24 mouse cellular contexts compared by ENCODE assay signal in genomic region chr10:83511304-83511703, GRCm38 (mm10). TPM values are rescaled to one million over a fixed set of nuclear protein-coding genes. Genes with fewer than 3 reads are reported as not detected.
DNase-seq lines count a peak whose midpoint lies in the region; ATAC-seq and TF ChIP-seq lines count a peak whose summit lies in the region.
"Had no signal": no experiment of that assay in that cellular context is flagged by ENCODE, and none has a peak within 500 bp of the region (broad histone marks: within the 10 kb centered on the region; RNA-seq: fewer than 3 reads in every experiment).

No protein-coding gene starts in this region.

- H3K9me3 ChIP-seq in MEL (replicated peaks; ENCODE audit: insufficient read depth, low read length), result no peaks in the 10 kb centered on the region
- H3K9me3 ChIP-seq: embryonic facial prominence, embryonic 10.5 days; embryonic facial prominence, embryonic 12.5 days; forebrain, embryonic 13.5 days; forebrain, embryonic 15.5 days; G1E had no signal

- 0 out of 2 replicates have a peak, but pooled peaks have one; percentile 20 for ATAC-seq in granulocyte monocyte progenitor cell, adult 5-6 weeks (replicated peaks; ENCODE audit: poor library complexity, severe bottlenecking)
- ATAC-seq: activated CD4-positive, CD25-positive, alpha-beta regulatory T cell, adult 4 months; CD4-positive, CD25-positive, alpha-beta regulatory T cell, adult 4 months; forebrain, embryonic 13.5 days; forebrain, embryonic 15.5 days; forebrain, postnatal 0 days; Patski had no signal

- intact Hi-C loops in gastrocnemius, postnatal 14 days (cut with DNase I; ENCODE audit: low total_unique reads), result no loop called here

- DNase-seq in MEL (ENCODE audit: low read depth, low spot score), result peak; percentile 73
- DNase-seq in gastrocnemius, postnatal 14 days, result no peak
- DNase-seq in right cerebral cortex, postnatal 10 days (ENCODE audit: low spot score in 2 of 2), result no peak
- no peak for DNase-seq in urinary bladder, postnatal 14 days (ENCODE audit: low spot score)
- DNase-seq: adrenal gland, adult 8-10 months; adrenal gland, postnatal 14 days; adrenal gland, postnatal 36 days; B cell, adult 2 months; cerebellum, adult 11-12 months; cerebellum, adult 2 months; cerebellum, adult 9-10 months; cerebellum, postnatal 10 days; cerebellum, postnatal 25 days; forebrain, postnatal 0 days had no signal

- H3K36me3 ChIP-seq in MEL (ENCODE audit: control insufficient read depth in 1 of 2, insufficient read depth in 2 of 2, low read length in 2 of 2), result peaks cover 0 to 6% of the 10 kb centered on the region in 2 experiments; a peak in 2 of 4 replicates
- H3K36me3 ChIP-seq: embryonic facial prominence, embryonic 10.5 days; embryonic facial prominence, embryonic 12.5 days; G1E had no signal

- no peak overlapping the region for H3K4me3 ChIP-seq in MEL (ENCODE audit: control insufficient read depth in 1 of 2, insufficient read depth in 1 of 2, low read depth in 2 of 2, low read length in 2 of 2)
- H3K4me3 ChIP-seq: embryonic facial prominence, embryonic 10.5 days; embryonic facial prominence, embryonic 12.5 days; forebrain, embryonic 13.5 days; forebrain, embryonic 15.5 days had no signal

- no peak for TF ChIP-seq CTCF in MEL (IDR thresholded peaks at IDR 0.05 in 2 of 3, conservative IDR thresholded peaks at IDR 0.05 in 1 of 3; ENCODE audit: control insufficient read depth in 1 of 3, insufficient read depth in 1 of 3, low read depth in 2 of 3, low read length in 3 of 3, poor library complexity in 1 of 3, severe bottlenecking in 1 of 3)

- H3K79me2 ChIP-seq in MEL (ENCODE audit: control insufficient read depth, insufficient read depth, low read length, poor library complexity), result no peaks in the 10 kb centered on the region

- no peak for TF ChIP-seq RAD21 in MEL (IDR thresholded peaks at IDR 0.05; ENCODE audit: low read depth, low read length)

- H3K27ac ChIP-seq in MEL (ENCODE audit: control insufficient read depth, low read depth, low read length), result peak overlapping the region; percentile 30; the same call in 1 of the 2 replicates
- H3K27ac ChIP-seq: embryonic facial prominence, embryonic 10.5 days; embryonic facial prominence, embryonic 12.5 days; forebrain, embryonic 13.5 days; forebrain, embryonic 15.5 days had no signal

- no peak overlapping the region for H3K9ac ChIP-seq in MEL (ENCODE audit: control insufficient read depth, low read depth, low read length, poor library complexity, severe bottlenecking)
- H3K9ac ChIP-seq: embryonic facial prominence, embryonic 12.5 days; forebrain, embryonic 13.5 days; forebrain, embryonic 15.5 days; forebrain, postnatal 0 days had no signal

- TF ChIP-seq POLR2A in MEL (IDR thresholded peaks at IDR 0.05; ENCODE audit: control insufficient read depth in 1 of 2, insufficient read depth in 1 of 2, low read depth in 1 of 2, low read length in 2 of 2, poor library complexity in 1 of 2), result no peak

- 0 out of 4 replicates have a peak, but pooled peaks cover 0 to 5% of the 10 kb centered on the region in 2 experiments for H3K4me1 ChIP-seq in MEL (ENCODE audit: control insufficient read depth in 1 of 2, insufficient read depth in 2 of 2, low read length in 2 of 2)
- H3K4me1 ChIP-seq: embryonic facial prominence, embryonic 10.5 days; embryonic facial prominence, embryonic 12.5 days; forebrain, embryonic 13.5 days; forebrain, embryonic 15.5 days had no signal

- peak; percentile 66 to 72 for TF ChIP-seq EP300 in MEL (IDR thresholded peaks at IDR 0.05; ENCODE audit: low read depth in 1 of 2, low read length in 2 of 2)

- no peaks in the 10 kb centered on the region for H3K27me3 ChIP-seq in MEL (ENCODE audit: control insufficient read depth in 1 of 2, insufficient read depth in 2 of 2, low read length in 2 of 2)
- H3K27me3 ChIP-seq: CH12.LX; embryonic facial prominence, embryonic 12.5 days; forebrain, embryonic 13.5 days; forebrain, embryonic 15.5 days; Patski had no signal

TF ChIP-seq in MEL, 35 proteins besides CTCF, POLR2A, EP300 and RAD21:
- TF ChIP-seq RCOR1 (IDR thresholded peaks at IDR 0.05; ENCODE audit: low read depth, low read length) (0 out of 2 replicates have a peak, but pooled peaks have one; percentile 30), ETS1 (IDR thresholded peaks at IDR 0.05; ENCODE audit: low read depth, low read length) (peak; percentile 63; the same call in 1 of the 2 replicates), MAX (IDR thresholded peaks at IDR 0.05; ENCODE audit: low read length) (no peak), ZC3H11A (IDR thresholded peaks at IDR 0.05; ENCODE audit: low read depth, low read length) (no peak), JUND (IDR thresholded peaks at IDR 0.05; ENCODE audit: low read depth, low read length) (no peak), ZMIZ1 (IDR thresholded peaks at IDR 0.05; ENCODE audit: low read depth, low read length) (no peak), TCF12 (IDR thresholded peaks at IDR 0.05; ENCODE audit: low read depth, low read length) (peak; percentile 56; the same call in 1 of the 2 replicates), MEF2A (IDR thresholded peaks at IDR 0.05; ENCODE audit: extremely low read depth, insufficient replicate concordance, low read depth, low read length, poor library complexity, severe bottlenecking) (no peak), MXI1 (IDR thresholded peaks at IDR 0.05; ENCODE audit: low read depth, low read length) (no peak), USF2 (IDR thresholded peaks at IDR 0.05; ENCODE audit: borderline replicate concordance in 1 of 2, insufficient read depth in 1 of 2, low read depth in 1 of 2, low read length in 2 of 2) (no peak), CHD2 (IDR thresholded peaks at IDR 0.05; ENCODE audit: low read length) (no peak), TAL1 (IDR thresholded peaks at IDR 0.05; ENCODE audit: low read length) (peak; percentile 35; the same call in 1 of the 2 replicates), MAZ (IDR thresholded peaks at IDR 0.05; ENCODE audit: low read depth, low read length) (no peak), GATA1 (IDR thresholded peaks at IDR 0.05; ENCODE audit: low read depth, low read length) (peak; percentile 70), USF1 (IDR thresholded peaks at IDR 0.05; ENCODE audit: low read depth, low read length) (no peak), NRF1 (IDR thresholded peaks at IDR 0.05; ENCODE audit: insufficient read depth, low read depth, low read length, poor library complexity, severe bottlenecking) (no peak), GABPA (IDR thresholded peaks at IDR 0.05; ENCODE audit: low read depth, low read length) (no peak), E2F4 (IDR thresholded peaks at IDR 0.05; ENCODE audit: borderline replicate concordance, low read depth, low read length) (no peak), ZKSCAN1 (IDR thresholded peaks at IDR 0.05; ENCODE audit: low read depth, low read length) (no peak)

RNA-seq across cellular contexts. Expression of gene Aldh1l2, which starts 22.6 kb away (rescaled TPM):
- 1.0 and 4.8 TPM in 2 replicates for total RNA-seq in MEL (2012; rRNA removed)
- polyA plus RNA-seq in MEL (2012; ENCODE audit: insufficient read depth in 1 of 2, insufficient read length in 2 of 2, low read depth in 1 of 2, low replicate concordance in 2 of 2, missing spikeins in 1 of 2), result 10 to 100 TPM in 1 of 2 experiments, 1 to 10 TPM in 1; 6.7 to 24.0 TPM
- total RNA-seq in granulocyte monocyte progenitor cell, adult 5-6 weeks (2014; fragmentation: Nextera tagmentation), result not detected in 2 replicates
- total RNA-seq in granulocyte monocyte progenitor cell, adult 5-6 weeks (2017), result not detected in 2 replicates
- 1 to 10 TPM; 8.9 to 9.5 TPM for total RNA-seq in gastrocnemius, postnatal 14 days (2021)
- polyA plus RNA-seq: activated CD4-positive, CD25-positive, alpha-beta regulatory T cell, adult 4 months; CD4-positive, CD25-positive, alpha-beta regulatory T cell, adult 4 months; G1E had no signal

RNA-seq across cellular contexts. Expression of gene Washc4, which starts 32.2 kb away (rescaled TPM):
- 16.2 and 18.5 TPM in 2 replicates for total RNA-seq in MEL (2012; rRNA removed)
- 10 to 100 TPM in 1 of 2 experiments, not detected in 1; 13.6 TPM for polyA plus RNA-seq in MEL (2012; ENCODE audit: insufficient read depth in 1 of 2, insufficient read length in 2 of 2, low read depth in 1 of 2, low replicate concordance in 2 of 2, missing spikeins in 1 of 2)
- 19.5 and 19.6 TPM in 2 replicates for total RNA-seq in granulocyte monocyte progenitor cell, adult 5-6 weeks (2014; fragmentation: Nextera tagmentation)
- total RNA-seq in granulocyte monocyte progenitor cell, adult 5-6 weeks (2017), result 34.1 and 37.1 TPM in 2 replicates
- 10 to 100 TPM; 11.4 to 12.7 TPM for total RNA-seq in gastrocnemius, postnatal 14 days (2021)
